Mouse (Mus musculus) E14TG2a.4 (cell line): ENCODE results near the gene Lrp8.

Source experiments
- CTCF ChIP-seq: conservative IDR thresholded peaks from 2 replicates; pipeline ENCODE4 v1.5.1; 2014; ENCODE audit warnings: low read length
- NANOG ChIP-seq: IDR thresholded peaks from 2 replicates; pipeline ENCODE4 v1.6.1; 2014; ENCODE audit warnings: borderline replicate concordance, low read length, mixed read lengths

DNA sequence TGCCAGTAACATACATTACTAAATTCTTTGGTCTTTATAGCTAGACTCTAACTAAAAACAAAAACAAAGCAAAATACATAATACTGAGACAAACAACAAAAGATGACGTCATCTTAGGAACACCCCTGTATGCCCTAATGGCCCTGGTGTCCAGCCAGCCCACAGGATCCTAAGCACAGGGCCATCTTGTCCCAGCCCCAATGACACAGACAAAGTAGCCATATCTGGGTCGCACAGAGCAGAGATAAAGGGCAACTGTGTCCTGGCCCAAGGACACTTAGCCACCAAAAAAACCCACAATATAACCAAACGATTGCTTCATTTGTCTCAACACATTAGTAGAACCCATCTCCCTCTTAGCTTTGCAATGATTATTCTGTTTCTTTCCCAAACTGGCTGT, 8.9 kb downstream of the Lrp8 start:
- TF ChIP-seq CTCF: no peak
- TF ChIP-seq NANOG: no peak
